Mouse (Mus musculus): ENCODE results near the gene Macrod2.

Gene Macrod2

GRCm38 (mm10) chr2:141935130-141935529, 1540.0 kb downstream of the Macrod2 start:
- DNase-seq (ENCODE audit: low spot score in 2 of 2) = no peak

DNA sequence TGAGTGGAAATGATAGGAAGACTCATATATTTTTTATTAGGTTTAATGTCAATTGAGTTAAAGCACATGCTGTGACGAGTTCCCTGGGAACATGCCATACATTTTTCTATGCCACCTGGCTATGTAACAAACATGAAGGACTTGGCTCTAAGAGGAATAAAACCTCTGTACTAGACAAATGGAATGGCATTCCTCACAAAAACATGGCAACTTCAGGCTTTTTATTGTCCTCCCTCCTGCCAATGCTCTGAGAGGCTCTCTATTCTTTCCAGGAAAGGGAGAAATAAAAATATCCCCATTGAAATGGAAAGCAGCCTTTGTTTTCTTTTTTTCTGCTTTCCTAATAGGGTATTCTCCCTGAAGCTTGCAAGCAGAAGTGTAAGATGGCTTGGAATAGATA, 1559.7 kb downstream of the Macrod2 start:
- DNase-seq (ENCODE audit: low spot score in 2 of 2) = no peak

DNA sequence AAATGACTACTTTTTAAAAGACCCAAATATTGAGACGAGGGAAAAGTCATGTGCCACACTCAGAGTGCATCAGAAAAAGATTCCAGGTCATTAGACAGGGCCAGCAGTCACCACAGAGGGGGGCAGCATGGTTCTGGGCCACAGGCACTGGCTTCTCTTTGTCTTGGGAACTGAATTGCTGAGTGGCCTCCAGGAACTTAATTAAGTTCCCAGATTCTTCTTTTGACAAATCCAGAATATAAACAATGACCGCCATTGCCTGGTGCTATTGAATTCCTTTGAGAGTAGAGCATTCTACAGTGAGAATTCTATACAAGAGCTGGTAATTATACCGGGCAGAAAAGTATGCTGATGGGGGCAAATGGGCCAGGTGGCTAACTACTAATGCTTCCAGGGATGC, 1560.1 kb downstream of the Macrod2 start:
- DNase-seq (ENCODE audit: low spot score in 2 of 2) = no peak

DNA sequence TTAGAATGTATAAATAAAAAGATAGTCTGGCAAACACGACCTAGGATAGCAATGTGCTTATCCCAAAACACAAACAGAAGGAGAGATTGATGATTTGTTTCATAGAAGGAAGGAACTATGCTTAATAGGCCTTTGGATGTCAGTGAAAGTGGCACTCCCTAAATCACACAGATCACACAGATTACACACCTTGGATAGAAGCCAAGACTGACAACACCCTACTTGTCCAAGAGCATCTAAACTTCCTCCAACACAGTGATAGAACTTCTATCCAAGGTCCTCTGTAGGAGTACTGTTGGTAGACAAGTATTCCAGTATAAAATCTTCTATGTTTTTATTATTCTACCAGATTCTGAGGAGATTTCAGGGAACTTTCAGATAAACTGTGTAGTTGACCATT, 1567.8 kb downstream of the Macrod2 start:
- DNase-seq (ENCODE audit: low spot score in 2 of 2) = no peak

- DNase-seq (ENCODE audit: low spot score in 2 of 2) = no peak
These were observed 1588.7 kb downstream of the Macrod2 start for GRCm38 (mm10) chr2:141983664-141984395.

GRCm38 (mm10) chr2:141998901-141999300, 1603.8 kb downstream of the Macrod2 start:
- no peak for DNase-seq (ENCODE audit: low spot score in 2 of 2)

DNA sequence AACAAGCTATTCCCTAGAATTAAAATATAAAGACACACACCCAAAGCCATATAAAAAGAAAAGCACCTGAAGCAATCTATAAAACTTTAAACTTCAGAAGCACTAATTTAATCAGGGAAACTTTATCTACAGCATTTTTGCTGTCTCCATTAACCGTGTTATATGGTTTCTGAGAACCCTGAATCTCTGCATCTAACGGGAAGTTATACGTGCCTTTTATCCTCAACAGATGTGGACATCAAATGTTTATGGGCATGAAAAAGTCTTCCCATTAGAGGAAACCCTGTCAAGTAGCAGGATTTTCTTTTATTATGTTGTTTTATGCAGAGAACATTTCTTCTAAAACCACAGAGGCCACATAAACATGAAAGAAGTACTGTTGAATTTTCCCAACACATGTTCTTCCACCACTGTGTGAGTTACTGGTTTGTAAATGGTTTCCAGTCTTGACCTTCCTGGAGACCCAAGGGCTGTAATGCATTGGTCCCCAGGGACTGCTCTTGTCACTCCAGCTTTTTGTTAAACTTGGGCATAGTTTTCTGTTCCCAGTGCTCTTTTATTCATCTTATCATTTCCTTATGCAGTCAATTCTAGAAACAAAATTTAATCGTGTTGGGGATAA, 1629.5 kb downstream of the Macrod2 start:
- DNase-seq (ENCODE audit: low spot score in 2 of 2) = no peak

DNA sequence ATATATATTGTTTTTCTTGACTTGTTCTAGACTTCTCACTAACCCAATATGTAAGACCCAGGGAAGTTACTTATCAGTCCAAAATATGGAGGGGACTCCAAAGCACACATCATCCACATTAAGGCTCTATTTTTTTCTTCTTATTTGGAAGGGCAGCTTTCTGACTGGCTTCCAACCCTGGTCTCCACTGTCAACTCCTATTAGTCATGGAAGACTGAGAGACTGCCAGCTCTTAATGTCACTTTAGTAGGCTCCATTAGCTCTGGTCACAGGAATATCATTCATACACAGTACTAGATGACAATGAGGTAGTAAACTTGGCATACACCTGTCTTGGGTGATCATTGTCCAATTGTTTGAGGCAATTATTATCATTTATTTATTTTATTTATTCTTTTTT, 1631.6 kb downstream of the Macrod2 start:
- DNase-seq (ENCODE audit: low spot score in 2 of 2) = no peak

GRCm38 (mm10) chr2:142030756-142031646, 1635.9 kb downstream of the Macrod2 start:
- no peak for DNase-seq (ENCODE audit: low spot score in 2 of 2)

DNA sequence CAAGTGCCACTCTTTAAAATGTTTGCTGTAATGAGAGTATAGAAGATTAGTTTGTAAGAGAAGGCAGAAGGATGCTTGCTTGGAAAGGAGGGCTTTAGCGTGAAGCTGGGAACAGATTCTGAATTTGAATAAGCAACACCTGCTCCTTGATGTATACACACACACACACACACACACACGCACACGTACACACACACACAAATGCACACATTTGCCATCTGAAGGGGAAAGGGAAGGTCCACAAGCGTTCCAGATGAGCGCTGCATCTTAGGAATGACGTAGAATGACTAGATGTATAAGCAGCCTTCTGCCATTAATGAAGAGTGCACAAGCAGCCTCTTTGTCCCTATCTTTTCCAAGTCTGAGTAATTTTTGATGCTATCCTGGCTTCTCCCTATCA, 1660.5 kb downstream of the Macrod2 start:
- DNase-seq (ENCODE audit: low spot score in 2 of 2) = no peak

DNA sequence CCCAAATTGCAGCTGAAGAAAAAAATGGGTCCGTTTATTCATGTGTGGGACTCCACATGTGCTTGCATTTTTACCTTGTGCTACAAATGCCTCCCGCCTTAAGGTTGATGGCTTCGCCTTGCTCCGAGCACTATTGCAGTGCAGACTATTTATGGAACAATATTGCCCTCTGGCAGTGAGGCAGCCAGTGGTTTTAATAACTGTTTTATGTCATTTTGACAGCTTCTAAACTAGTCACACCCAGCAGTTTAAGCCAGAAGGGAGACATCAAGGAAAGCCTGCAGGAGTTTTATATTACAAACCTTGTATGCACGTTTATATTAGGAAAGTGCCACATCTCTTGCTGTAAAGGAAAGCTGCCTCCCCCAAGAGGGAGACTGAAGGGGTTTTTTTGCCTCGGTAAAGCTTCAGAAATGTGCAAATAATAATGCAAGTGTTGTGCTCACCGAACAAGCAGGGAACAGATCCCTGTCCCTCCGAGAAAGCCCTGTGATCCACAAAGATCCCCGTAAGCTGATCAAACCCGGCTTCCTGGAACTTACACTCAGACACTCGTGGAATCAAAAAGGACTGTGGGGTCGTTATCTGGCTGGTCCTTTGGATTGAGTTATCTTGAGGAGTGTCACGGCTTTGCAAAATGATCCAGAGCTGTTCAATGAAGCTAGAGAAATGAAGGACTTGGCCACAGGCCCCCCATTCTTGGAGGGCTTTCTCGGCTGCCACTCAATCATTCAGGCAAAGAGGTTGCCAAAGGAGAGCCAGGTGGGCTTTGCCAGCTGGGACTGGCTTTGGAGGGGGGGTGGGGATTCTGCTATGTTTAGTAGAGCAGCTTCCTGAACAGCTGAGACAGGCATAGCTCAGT, 1663.0 kb downstream of the Macrod2 start:
- DNase-seq (ENCODE audit: low spot score in 2 of 2) = no peak

- no peak for DNase-seq (ENCODE audit: low spot score in 2 of 2)
These were observed 1663.6 kb downstream of the Macrod2 start for GRCm38 (mm10) chr2:142058751-142059090.

- no peak for DNase-seq (ENCODE audit: low spot score in 2 of 2)
These were observed 1713.8 kb downstream of the Macrod2 start for GRCm38 (mm10) chr2:142108947-142109346.

GRCm38 (mm10) chr2:142116623-142117022, 1721.5 kb downstream of the Macrod2 start:
- DNase-seq (ENCODE audit: low spot score in 2 of 2) = no peak

- no peak for DNase-seq (ENCODE audit: low spot score in 2 of 2)
These were observed 1733.0 kb downstream of the Macrod2 start for GRCm38 (mm10) chr2:142128109-142128508.

DNA sequence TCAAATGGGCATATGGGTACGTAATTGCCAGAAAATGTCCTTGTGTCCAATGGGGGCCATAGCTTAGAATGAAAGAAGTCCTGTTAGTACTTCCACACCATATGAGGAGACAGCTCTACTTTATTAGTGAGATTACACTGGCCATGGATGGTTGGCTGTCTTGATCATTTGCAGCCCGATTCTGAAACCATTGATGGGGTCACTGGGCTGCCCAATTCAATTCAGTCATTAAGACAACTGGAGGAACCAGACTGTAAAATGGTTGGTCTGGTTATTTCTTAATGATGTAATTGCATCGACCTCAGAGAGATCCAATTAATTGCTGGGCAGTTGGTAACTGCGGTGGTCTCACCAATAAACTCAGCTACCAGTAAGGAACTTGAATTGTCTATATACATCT, 1734.1 kb downstream of the Macrod2 start:
- DNase-seq (ENCODE audit: low spot score in 2 of 2) = no peak

DNA sequence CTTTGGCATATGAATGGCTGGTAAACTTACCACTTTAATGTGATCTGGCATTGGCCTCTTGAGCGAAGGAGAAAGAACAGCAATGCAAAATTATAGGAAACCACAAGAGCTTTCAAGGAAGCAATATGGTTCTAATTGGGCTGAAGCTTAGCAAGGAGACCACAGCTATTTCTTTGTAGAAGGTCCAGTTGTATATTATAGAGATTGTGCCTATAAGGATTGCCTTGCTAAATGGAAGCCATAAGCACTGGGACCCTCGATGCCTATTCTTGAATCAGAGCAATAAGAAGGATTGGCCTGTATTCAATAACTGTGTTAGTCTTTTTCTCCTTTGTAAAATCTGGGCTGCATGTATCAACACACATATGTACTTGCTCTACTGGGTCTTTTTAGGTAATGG, 1754.2 kb downstream of the Macrod2 start:
- DNase-seq (ENCODE audit: low spot score in 2 of 2) = no peak

DNA sequence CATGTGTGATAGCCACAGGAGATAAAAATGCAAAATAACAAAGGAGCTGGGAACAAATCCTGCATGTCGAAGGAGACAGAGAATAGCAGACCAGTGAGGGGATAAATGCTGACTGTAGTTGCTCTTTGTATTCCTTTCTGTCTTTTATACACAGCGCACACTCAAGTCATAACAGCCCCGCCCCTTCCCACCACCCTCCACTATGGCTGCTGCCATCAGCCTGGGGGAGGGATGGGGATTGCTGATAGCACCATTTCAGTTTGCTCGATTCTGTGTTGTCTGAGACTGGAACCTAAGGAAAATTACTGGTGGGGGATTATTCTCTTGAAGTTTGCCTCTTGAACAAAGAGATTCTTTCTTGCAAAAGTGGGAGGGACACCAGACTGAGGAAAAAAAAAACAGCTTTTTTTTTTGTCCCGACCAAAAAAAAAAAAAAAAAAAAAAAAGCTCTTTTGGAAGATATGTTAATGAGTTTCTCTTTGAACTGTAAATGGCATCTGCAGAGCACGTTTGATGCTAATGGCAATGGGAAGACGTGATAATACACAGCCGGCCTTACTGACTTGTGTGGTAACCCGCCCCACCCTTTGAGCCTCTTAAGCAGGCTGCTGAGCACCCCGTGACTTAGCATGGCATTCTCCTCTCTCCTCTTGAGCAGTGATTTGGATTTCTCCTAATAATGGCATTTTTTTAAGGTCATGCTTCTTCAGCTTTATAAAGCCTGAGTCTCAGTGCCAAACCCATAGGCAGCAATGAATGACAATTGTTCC, 1768.6 kb downstream of the Macrod2 start:
- DNase-seq (ENCODE audit: low spot score in 2 of 2) = no peak

GRCm38 (mm10) chr2:142169649-142170048, 1774.5 kb downstream of the Macrod2 start:
- no peak for DNase-seq (ENCODE audit: low spot score in 2 of 2)

DNA sequence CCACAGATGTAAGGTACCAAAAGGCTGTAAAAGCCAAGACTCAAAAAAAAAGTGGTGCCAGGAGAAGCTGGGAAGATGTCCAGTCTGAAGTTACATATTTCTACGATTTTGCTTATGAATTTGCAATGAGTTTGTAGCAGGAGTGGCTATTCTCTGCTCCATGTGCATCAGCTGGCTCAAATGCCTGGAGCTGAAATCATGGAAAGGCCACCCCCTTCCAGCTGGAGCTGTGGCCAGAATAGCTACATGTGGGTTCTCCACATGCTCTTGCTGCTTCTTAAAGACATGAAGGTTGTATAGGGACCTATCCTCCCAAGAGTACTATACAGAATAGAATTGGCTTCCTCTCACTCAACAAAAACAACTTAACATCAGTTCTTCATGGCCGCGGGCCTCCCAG, 1777.6 kb downstream of the Macrod2 start:
- no peak for DNase-seq (ENCODE audit: low spot score in 2 of 2)

GRCm38 (mm10) chr2:142174039-142174438, 1778.9 kb downstream of the Macrod2 start:
- no peak for DNase-seq (ENCODE audit: low spot score in 2 of 2)

Data from urinary bladder, postnatal 4 days (tissue).